Mouse (Mus musculus) embryonic facial prominence, embryonic 10.5 days (tissue): Measurements from ENCODE around the gene Krtap14. TPM values are rescaled to one million over a fixed set of nuclear protein-coding genes. Genes with fewer than 3 reads are reported as not detected.

ENCODE experiments used
- DNase-seq: peaks from one replicate; pipeline ENCODE4 v3.0.0-alpha.2; 2017; ENCODE audit warnings: low spot score
- H3K27ac ChIP-seq: fragments of 300-500 bp; sonication (generic); replicated peaks from 2 replicates; pipeline ENCODE4 v1.5.1; 2016; ENCODE audit warnings: mild to moderate bottlenecking
- H3K27me3 ChIP-seq: fragments of 300-500 bp; sonication (generic); replicated peaks from 2 replicates; pipeline ENCODE4 v1.6.1; 2016; ENCODE audit warnings: low read depth, mild to moderate bottlenecking; ENCODE audit not compliant: poor library complexity, severe bottlenecking
- H3K36me3 ChIP-seq: fragments of 300-500 bp; sonication (generic); replicated peaks from 2 replicates; pipeline ENCODE4 v1.6.1; 2016; ENCODE audit warnings: mild to moderate bottlenecking, moderate library complexity
- H3K4me1 ChIP-seq: fragments of 300-500 bp; sonication (generic); 2 replicates; pipeline ENCODE4 v1.6.1; 2016
- H3K4me3 ChIP-seq: fragments of 300-500 bp; sonication (generic); 2 replicates; pipeline ENCODE4 v1.5.1; 2016; ENCODE audit warnings: mild to moderate bottlenecking, moderate library complexity
- H3K9me3 ChIP-seq: fragments of 300-500 bp; sonication (generic); 2 replicates; pipeline ENCODE4 v1.6.1; 2016; ENCODE audit warnings: mild to moderate bottlenecking
- WGBS: fragments of 180-500 bp; shearing (Covaris S2); methylation state at CpG from one replicate; pipeline ENCODE4 v1.1.7; 2016; 5-methylcytosine and 5-hydroxymethylcytosine counted together
- polyA plus RNA-seq: library from polyadenylated mRNA; unstranded; fragments of >200 nt; fragmentation: Nextera tagmentation; extraction: Ambion mirVana; gene quantifications from 2 replicates; pipeline ENCODE4 v1.2.1, GENCODE M21; 2016

Gene Krtap14
- polyA plus RNA-seq, 1 experiment from 2014 or later: not detected

- Histone ChIP-seq H3K9me3 (no peaks in the 10 kb centered on the region), H3K36me3 (no peaks in the 10 kb centered on the region), H3K4me3 (no peak within 1 kb of the TSS), H3K27me3 (no peaks in the 10 kb centered on the region), H3K4me1 (no peaks in the 10 kb centered on the region), H3K27ac (no peak within 1 kb of the TSS)
- 92% methylated on average over 2 of the region's 2 CpGs for WGBS
- no peak for DNase-seq
These were observed 51.8 kb downstream of the Krtap14 start, which contains the start of gene 2310057N15Rik for GRCm38 (mm10) chr16:88774106-88774505. TSS of gene 2310057N15Rik (minus strand) at chr16:88774206.

Other genes starting within 250 kb of the Krtap14 start
- gene Krtap24-1, start 213.9 kb downstream of the Krtap14 start, polyA plus RNA-seq: not detected in 2 replicates
- gene 2310079G19Rik, start 198.5 kb downstream of the Krtap14 start, polyA plus RNA-seq: not detected in 2 replicates
- not detected in 2 replicates for gene Krtap26-1, start 178.3 kb downstream of the Krtap14 start, polyA plus RNA-seq
- gene Krtap27-1, start 154.5 kb downstream of the Krtap14 start, polyA plus RNA-seq: not detected in 2 replicates
- gene 2310061N02Rik, start 118.2 kb downstream of the Krtap14 start, polyA plus RNA-seq: not detected in 2 replicates
- not detected in 2 replicates for gene Krtap13-1, start 97.3 kb downstream of the Krtap14 start, polyA plus RNA-seq
- not detected in 2 replicates for gene Krtap13, start 74.5 kb downstream of the Krtap14 start, polyA plus RNA-seq
- not detected in 2 replicates for gene 2310034C09Rik, start 67.3 kb downstream of the Krtap14 start, polyA plus RNA-seq
- gene 2310057N15Rik, start 51.9 kb downstream of the Krtap14 start, polyA plus RNA-seq: not detected in 2 replicates
- not detected in 2 replicates for gene Gm5965, start 48.2 kb downstream of the Krtap14 start, polyA plus RNA-seq
- gene Gm20741, start 13.9 kb downstream of the Krtap14 start, polyA plus RNA-seq: not detected in 2 replicates
- not detected in 2 replicates for gene Krtap15, start 5.9 kb downstream of the Krtap14 start, polyA plus RNA-seq
- gene Krtap19-1, start 43.3 kb upstream of the Krtap14 start, polyA plus RNA-seq: not detected in 2 replicates
- gene Krtap19-2, start 48.1 kb upstream of the Krtap14 start, polyA plus RNA-seq: not detected in 2 replicates
- gene Krtap19-3, start 51.9 kb upstream of the Krtap14 start, polyA plus RNA-seq: not detected in 2 replicates
- not detected in 2 replicates for gene Krtap19-4, start 58.9 kb upstream of the Krtap14 start, polyA plus RNA-seq
- not detected in 2 replicates for gene Krtap19-5, start 70.3 kb upstream of the Krtap14 start, polyA plus RNA-seq
- gene Krtap19-9b, start 106.1 kb upstream of the Krtap14 start, polyA plus RNA-seq: not detected in 2 replicates
- not detected in 2 replicates for gene Krtap16-3, start 136.7 kb upstream of the Krtap14 start, polyA plus RNA-seq
- not detected in 2 replicates for gene Krtap22-2, start 184.6 kb upstream of the Krtap14 start, polyA plus RNA-seq
- gene Gm10229, start 189.1 kb upstream of the Krtap14 start, polyA plus RNA-seq: not detected in 2 replicates
- not detected in 2 replicates for gene Krtap6-1, start 205.6 kb upstream of the Krtap14 start, polyA plus RNA-seq
- gene Gm10228, start 215.3 kb upstream of the Krtap14 start, polyA plus RNA-seq: not detected in 2 replicates
- gene Krtap6-5, start 221.7 kb upstream of the Krtap14 start, polyA plus RNA-seq: not detected in 2 replicates
- gene 1110025L11Rik, start 237.9 kb upstream of the Krtap14 start, polyA plus RNA-seq: not detected in 2 replicates